Mouse (Mus musculus): Measurements from ENCODE around the gene Gart.
"Not testable (repeated sequence)": the region's sequence is repeated elsewhere in the genome, so short reads cannot be mapped to it uniquely, and the experiment has no call there.

The Gart gene

DNA sequence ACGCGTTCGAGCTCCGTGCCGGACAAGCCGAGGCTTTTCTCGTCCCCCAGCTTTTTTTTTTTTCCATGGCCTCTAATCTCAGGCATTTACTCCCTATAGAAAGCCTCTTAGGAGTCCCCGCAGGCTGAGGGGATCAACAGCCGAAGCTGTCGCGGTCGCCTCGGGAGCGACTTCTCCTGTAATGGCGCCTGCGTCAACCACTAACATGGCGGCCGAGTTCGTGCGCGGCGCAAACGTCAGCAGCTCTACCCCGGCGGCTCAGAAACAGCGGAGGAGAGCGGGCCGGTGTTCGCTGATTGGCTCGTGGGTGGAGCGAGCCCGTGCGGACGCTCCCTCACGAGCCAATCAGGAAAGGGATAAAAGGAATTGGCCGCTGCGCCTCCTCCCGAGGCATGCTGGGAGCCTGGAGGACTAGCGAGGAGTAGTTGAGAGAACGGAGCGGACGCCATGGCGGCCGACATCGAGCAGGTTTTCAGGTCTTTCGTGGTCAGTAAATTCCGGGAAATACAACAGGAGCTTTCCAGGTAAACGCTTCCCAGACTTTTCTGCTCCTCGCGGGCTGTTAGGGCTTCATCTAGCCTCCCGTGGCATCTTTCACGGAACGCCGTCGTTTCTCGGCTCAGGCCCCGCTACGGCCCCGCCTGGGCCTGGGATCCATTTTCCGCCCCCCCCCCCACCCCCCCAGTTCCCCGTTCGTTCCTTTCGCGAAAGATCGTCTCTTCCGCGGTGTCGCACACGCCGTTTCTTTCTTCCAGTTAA lies 888 bp upstream of the Gart start, which contains the start of gene Son:
Son (plus strand) TSS at position 46 of the 759 bp plus-strand sequence.
- DNase-seq (ENCODE audit: low spot score): peak; percentile 94

DNA sequence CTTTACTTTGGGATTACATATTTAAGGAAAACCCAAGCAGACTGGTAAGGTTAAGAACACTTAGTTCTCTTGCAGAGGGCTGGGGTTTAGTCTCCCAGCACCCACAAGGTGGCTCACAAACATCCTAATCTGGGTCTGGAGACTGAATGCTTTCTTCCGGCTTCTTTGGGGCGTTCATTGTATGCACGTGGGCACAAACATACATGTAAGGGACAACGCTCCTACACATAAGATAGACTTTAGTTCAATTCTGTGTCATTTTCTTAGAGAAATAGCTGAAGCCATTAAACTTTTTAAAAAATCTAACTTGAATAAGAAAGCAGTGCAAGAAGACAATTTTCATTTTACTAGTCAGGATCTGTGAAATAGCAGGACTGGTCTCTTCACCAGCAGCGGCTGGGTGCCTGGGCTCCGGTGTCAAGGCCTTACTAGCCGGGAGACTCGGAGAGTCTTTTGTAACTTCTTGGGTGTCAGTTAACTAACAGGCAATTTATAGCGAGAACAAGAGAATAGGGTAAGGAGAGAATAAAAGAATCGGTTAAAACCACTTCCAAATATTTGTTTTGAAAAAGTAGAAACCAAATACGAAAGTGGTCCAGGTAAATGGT lies 653 bp downstream of the Gart start:
- no peak for DNase-seq (ENCODE audit: low spot score)

DNA sequence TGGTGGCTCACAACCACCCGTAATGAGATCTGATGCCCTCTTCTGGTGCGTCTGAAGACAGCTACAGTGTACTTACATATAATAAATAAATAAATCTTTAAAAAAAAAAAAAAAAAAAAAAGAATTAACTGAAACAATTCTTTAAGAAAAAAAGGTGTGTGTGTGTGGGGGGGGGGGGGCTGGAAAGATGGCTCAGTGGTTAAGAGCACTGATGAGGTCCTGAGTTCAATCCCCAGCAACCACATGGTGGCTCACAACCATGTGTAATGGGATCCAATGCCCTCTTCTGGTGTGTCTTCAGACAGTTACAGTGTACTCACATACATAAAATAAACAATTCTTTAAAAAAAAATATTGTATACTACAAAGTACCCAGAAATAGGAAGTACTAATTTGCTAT lies 1.3 kb downstream of the Gart start:
- DNase-seq (ENCODE audit: low spot score): not testable (repeated sequence)

DNA sequence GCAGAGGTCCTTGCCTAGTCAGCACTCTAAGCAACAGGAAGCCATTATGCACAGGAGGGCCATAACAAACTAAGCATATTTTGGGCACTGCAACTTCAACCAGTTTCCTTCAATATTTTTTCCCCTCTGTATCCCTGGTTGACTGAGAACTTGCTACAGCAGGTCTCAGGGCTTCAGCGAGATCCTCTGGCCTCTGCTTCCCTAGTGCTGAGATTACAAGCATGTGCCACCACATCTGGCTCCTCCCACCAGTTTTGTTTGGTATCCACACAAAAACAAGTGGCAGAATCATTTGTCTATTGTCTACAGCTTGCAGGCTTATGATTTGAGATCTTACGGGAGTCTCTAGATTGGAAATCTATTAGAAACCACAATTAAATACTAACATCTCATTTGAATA lies 1.9 kb downstream of the Gart start:
- DNase-seq (ENCODE audit: low spot score): no peak

DNA sequence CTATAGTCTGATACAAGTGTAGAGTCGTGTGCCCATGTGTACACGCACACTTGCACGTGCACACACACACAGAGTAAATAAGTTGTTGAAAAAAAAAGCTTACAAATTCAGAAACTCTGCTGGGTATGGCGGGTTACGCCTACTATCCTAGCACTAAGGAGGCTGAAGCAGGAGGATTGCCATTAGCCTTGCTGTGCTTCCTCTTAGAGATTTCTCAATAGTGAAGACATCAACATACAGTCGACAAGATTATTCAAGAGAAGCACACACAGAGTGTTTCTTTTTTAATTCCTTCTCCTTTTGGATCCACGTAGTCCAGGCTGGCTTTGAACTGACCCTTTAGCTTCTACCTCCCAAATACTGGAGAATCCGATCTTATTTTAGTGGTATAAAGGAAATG lies 6.6 kb downstream of the Gart start:
- no peak for DNase-seq (ENCODE audit: low spot score)

DNA sequence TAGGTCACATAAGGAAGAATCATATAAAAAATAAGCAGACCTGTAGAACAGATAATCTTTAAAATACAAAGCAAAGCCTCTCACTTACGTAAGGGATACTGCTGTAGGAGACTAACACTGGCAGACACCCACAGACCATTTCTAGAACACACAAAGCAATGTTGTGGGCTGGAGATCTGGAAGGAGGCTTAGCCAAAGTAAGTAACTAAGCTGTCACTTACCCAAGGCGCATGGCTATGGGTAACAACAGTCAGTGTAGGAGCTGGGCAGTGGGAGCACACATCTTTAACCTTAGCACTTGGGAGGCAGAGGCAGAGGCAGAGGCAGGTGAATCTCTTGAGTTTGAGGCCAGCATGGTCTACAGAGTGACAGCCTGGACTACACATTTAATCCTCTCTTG lies 7.1 kb downstream of the Gart start:
- no peak for DNase-seq (ENCODE audit: low spot score)

DNA sequence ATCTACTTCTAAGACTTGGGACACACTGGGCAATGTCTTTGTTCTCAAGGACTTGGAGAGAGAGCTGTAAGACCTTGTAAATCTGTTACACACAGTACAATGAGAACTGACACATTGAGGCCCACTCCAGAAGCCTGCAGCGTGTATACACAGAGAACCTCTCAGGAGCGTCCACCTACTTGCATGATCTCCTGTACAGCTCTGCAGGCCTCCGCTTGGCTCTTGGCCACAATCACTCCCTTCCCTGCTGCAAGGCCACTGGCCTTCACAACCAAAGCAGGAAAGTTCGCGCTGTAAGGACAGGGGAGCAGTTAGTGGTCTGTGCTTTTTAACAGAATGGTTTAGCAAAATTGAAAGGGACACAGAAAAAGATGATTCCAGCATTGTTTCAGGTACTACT lies 7.6 kb downstream of the Gart start:
- no peak for DNase-seq (ENCODE audit: low spot score)

DNA sequence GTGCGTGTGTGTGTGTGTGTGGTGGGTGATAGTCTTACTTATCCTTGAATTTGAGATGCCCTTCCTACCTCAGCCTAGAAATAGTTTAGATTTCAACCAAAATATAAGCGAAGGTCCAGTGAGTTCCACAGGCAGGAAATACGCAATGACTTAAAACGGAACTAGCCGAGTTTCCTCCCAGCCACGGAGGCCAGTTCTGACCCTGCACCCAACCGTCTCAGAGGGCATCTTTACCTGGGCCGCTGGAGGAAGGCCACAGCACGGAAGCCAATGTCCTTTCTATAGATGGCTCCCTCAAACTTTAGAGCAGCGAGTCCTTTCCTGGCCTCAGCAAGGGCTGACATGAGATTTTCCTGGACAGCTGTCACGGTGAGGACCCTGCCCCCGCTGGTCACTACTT lies 13.1 kb downstream of the Gart start:
- DNase-seq (ENCODE audit: low spot score): no peak

DNA sequence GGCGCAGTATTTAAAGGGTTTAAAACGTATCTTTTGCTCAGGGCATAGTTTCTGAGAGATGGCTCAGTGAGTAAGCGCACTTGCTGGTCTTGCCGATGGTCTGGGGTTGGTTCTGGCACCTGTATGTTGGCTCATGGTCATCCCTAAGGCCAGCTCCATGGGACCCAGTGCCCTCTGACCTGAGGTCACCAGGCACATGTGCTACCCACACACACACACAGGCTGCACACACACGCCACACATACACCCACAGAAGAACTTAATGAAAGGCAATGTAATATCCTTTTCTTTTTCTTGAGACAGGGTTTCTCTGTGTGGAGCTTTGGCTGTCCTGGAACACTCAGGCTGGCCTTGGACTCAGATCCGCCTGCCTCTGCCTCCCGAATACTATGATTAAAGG lies 13.8 kb downstream of the Gart start:
- DNase-seq (ENCODE audit: low spot score): no peak

DNA sequence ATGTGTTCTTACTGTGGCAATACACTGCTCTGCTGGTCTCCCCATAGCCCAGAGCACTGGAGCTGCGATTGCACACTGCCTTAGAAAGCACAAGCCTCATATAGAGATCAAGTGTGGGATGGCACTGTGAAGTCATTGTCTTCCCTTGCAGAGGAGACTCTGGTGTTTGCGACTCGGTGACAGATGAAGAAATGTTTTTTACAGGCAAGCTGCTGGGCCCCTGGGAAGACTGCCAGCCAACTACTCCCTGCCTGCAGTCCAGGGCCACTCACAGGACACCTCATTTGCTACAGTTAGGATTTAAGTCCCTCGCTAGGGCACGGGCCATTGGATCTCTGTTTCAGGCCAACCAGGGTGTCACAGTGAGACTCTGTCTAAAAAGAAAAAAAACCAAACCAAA lies 14.3 kb downstream of the Gart start:
- no peak for DNase-seq (ENCODE audit: low spot score)

DNA sequence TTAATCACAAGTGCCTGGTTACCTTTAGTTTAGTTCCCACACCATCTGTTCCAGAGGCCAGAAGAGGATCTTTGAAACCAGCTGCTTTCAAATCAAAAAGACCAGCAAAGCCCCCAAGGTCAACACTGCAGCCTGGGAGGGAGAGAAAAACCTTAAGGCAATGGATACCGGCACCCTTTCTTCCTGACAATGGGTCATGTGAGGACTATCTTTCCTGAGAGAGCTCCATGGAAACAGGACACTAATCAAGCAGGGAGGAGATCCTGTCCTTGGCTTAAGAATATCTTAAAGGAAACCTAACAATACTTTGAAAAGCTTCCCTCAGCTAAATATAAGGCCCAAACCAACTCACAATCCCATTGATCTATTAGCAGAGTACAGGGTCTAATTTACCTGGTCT lies 16.2 kb downstream of the Gart start:
- no peak for DNase-seq (ENCODE audit: low spot score)

DNA sequence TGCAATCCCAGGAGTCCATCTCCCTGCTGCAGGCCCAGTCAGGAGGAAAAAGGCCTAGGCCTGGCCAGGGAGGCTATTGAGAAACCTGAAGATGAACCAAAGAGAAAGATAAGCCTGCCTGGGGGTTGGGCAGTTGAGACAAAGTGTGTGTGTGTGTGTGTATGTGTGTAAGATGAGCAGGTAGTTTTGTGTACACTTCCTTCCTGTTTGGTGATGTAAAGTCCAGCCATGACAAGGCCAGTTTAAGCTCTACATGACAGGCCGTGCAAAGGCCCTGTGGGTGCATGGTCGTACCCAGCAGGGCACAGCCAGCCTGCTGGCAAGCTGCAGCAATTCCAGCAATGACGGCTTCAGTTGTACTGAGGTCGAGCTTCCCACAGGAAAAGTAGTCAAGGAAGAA lies 17.0 kb downstream of the Gart start:
- no peak for DNase-seq (ENCODE audit: low spot score)

DNA sequence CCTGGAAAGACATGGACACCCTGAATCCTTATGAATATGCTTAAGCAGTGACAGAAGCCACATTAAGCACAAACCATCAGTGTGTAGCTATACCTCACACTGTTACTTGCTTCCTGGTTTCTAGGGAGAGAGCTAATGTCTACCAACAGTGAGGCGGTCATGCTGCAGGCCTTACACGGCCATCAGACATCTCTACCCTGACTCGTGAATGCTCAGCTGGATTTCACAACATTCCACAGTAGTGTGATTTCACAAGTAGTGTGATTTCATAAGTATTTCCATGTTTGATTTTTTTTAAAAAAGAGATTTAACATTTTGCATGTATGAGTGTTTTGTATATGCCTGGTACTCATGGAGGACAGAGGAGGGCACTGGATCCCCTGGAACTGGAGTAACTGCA lies 18.1 kb downstream of the Gart start:
- DNase-seq (ENCODE audit: low spot score): no peak

DNA sequence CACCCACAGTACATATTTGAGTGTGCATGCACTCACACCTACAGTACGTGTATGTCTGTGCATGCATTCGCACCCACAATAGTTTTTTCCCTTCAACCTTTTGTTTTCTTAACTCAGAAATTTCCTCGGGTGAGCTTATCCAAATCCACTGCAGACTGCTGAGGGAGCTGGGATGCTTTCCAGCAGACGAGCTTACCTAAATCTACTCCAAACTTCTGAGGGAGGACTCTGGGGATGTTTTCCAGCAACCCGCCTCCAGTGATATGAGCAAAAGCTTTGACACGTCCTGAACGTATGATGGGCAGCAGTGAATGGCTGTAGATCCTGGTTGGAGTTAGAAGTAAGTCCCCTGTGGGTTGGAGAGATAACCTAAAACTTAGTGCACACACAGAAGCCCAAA lies 18.9 kb downstream of the Gart start:
- DNase-seq (ENCODE audit: low spot score): no peak

DNA sequence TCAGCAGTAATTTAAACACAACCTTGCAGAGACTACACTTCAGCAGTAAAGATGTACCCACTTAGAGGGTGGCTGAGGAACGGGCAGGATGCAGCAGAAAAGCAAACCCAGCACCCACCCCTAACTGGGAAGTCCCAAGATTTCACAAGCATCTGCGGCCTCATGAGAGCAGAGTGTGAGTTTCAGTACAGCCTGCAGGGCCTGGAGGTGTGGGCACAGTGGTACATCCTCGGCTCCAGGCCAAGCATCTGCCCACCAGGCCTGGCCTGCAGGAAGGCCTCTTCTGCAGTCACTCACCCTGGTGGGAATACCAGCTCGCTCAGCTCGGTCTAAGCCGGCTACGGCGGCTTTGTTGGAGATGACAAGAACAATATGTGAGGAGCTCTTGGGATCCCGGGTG lies 23.7 kb downstream of the Gart start:
- no peak for DNase-seq (ENCODE audit: low spot score)

DNA sequence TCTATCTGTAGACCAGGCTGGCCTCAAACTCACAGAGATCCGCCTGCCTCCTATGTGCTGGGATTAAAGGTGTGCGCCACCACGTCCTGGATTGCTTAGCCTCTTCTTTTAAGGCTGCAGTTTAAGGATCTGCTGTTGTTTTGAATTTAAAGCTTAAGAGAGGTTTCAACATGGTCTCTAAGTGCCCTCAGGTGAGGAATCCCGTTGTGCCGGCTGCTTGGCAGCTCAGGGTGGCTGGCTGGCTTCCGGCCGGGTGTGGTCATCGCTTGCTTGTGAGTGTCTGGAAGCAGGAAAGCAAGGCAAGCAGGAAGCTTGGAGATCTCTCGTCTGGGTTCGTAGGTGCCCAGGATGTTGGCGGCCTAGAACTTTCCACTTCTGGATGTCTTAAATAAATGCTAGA lies 25.8 kb downstream of the Gart start:
- DNase-seq (ENCODE audit: low spot score): no peak

DNA sequence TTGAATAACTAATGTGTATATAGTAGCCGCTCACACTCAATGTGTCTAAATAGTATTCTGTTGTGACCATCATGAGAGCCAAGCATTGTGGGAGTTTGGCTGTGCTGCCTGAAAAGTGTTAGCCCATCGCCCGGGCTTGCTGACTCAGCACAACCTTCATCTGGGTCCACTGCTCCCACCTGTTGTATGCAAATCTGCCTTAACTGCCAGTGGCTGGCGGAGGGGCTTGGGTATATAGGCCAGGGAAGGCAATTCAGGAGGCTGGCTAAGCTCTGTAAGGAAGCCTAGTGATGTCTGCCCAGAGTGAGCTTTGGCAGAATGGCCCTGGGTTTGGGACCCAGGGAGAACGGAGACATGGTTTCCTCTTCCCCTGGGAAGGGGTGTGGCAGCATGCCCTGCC lies 26.6 kb downstream of the Gart start:
- no peak for DNase-seq (ENCODE audit: low spot score)

DNA sequence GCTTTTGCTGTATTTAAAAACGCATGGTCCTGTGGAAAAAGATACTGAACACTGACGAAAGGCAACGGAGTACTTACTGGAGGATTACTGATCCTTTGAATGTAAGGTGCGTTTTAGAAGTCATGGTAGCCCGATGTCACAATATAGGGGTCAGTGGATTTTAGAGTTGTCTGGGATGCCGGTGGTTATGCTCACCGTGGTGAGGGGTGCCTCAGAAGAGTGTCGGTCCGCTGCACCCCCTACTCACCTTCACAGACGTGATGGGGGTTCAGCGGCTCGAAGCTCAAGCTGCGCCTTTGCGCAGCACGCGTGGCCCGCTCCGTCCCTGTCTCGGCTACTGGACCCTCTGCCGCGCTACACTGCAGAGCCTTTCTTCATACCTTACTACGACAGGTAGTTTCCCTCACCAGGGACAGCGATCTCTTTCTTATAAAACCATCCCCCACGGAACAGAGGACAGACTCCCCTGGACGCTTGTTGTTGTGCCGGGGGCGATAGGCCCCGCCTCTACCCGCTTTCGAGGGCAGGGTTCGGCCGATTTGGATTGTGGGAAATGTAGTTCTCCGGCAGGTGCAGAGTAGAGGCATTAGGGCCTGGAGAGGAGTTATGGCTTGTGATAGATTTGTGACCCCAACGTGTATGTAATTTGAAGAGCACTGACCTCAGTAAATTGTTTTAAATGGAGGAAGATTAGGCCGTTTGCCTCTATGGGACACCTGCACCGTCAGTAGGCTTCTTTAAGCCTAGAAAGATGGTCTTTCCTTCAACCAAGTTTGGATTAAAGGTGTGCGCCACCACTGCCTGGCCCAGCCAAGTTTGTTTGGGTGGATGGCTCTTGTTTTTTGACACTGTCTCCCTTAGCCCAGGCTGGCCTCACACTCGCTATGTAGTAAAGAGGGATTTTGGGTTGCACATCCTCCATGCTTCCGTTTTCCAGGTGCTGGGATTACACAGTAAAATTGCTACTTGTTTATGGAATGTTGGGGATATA lies 27.9 kb downstream of the Gart start, which contains the start of gene Dnajc28:
Dnajc28 (minus strand) TSS at position 516 of the 991 bp plus-strand sequence.
- peak; percentile 81 for DNase-seq (ENCODE audit: low spot score)

DNA sequence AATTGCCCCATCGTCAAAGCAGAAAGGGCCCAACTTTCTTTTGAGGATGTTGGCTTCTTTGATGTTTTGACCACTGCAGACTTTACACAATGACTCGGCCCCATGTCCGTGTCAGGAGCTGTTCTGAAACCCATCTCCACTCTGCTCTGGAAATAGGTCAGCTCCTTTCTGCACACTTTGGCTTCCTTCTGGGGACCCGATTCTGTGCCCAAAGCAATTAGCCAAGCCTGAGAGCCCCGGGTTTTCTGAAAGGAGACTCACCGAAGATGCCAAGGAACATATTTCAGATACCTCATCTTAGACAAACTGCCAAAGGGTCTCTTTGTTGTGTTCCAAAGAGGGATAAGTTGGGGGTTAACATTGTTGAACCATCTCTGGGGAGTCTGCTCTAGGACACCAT lies 32.2 kb downstream of the Gart start:
- no peak for DNase-seq (ENCODE audit: low spot score)

DNA sequence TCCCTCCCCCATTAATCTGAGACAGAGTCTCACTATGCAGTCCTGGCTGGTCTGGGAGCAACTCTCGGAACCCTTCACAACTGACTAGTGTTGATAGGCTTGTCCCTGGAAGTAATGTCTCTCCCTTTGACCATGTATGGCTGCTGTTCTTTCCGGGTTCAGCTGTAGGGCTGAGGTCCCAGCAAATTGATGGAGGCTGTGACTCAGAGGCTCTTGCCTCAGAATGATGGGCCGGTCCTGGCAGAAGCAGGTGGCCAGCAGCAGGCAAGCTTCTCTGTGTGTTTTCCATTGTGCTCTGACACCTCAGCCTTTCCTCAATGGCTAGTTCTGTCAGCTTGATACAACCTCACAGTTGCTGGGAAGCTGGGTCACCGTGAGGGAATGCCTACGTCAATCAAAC lies 34.2 kb downstream of the Gart start:
- DNase-seq (ENCODE audit: low spot score): no peak

DNA sequence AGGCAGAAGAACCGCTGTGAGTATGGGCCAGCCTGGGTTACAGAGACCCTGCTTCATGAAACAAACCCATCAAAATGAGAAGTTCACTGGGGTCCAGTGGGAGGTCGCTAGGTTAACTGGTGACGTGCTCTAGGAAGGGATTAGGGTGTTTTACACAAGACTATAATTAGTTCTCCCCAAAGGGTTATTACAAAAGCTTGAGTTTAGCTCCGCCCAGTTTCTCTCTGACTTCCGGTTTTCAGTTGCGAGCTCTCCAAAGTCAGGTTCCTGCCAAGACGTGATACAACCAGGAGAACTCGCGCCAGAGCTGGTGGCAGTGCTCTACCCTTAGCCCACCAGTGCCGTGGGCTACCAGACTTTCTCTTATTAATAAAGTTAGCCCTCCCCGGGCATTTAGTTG lies 35.5 kb downstream of the Gart start:
- DNase-seq (ENCODE audit: low spot score): no peak

DNA sequence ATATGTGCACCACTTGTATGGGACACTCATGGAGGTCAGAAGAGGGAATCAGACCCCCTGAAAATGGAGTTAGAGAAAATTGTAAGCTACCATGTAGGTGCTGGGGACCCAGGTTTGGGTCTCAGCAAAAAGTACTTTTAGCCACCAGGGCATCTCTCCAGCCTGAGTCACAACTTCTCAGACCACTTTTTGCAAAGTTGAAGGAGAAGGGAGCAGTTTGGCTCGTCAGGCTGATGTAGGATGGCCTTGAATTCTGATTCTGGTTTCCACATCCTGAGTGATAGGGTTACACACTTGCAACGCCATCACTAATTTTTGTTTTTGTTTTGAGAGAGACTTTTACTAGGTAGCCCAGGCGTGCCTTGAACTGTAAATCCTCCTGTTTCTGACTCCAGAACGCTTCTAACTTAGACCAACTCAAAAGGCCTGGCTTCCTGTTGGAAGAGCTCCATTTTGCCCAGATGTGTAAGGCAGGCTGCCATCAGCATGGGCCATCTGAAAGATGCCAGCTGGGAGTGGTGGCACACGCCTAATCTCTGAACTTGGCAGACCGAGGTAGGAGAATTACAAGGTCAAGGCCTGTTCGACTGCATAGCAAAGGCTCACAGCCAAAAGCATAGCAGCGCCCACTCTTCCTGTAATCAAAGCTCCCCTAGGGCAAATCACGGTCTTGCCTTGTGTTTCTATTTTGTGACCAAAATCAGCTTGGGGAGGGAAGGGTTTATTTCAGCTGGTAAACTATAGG lies 37.1 kb downstream of the Gart start:
- DNase-seq (ENCODE audit: low spot score): no peak

Measured in left cerebral cortex, adult 11 months (tissue).